9 mouse cellular contexts compared by ENCODE assay signal in genomic region chr13:110643198-110643896, GRCm38 (mm10).
DNase-seq lines count a peak whose midpoint lies in the region; ATAC-seq and TF ChIP-seq lines count a peak whose summit lies in the region.
"Had no signal": no experiment of that assay in that cellular context is flagged by ENCODE, and none has a peak within 500 bp of the region (broad histone marks: within the 10 kb centered on the region; RNA-seq: fewer than 3 reads in every experiment).

No protein-coding gene starts in this region.

- H3K9me3 ChIP-seq in forebrain, postnatal 0 days (ENCODE audit: low read length), result no peaks in the 10 kb centered on the region
- no peaks in the 10 kb centered on the region for H3K9me3 ChIP-seq in intestine, embryonic 15.5 days

- WGBS in forebrain, postnatal 0 days, result 8% methylated on average over 11 of the region's 11 CpGs
- WGBS in intestine, embryonic 15.5 days, result 18% methylated on average over 11 of the region's 11 CpGs

- H3K4me2 ChIP-seq in forebrain, postnatal 0 days (ENCODE audit: low read depth), result peak overlapping the region; percentile 29
- H3K4me2 ChIP-seq in intestine, embryonic 15.5 days (replicated peaks), result peak overlapping the region; percentile 41

- no peak for ATAC-seq in forebrain, postnatal 0 days
- peak; percentile 49 for ATAC-seq in intestine, embryonic 15.5 days
- ATAC-seq in erythroblast, adult 5-6 weeks (replicated peaks; ENCODE audit: low FRiP score, poor library complexity, severe bottlenecking), result no peak

- no peaks in the 10 kb centered on the region for H3K27me3 ChIP-seq in forebrain, postnatal 0 days (ENCODE audit: insufficient read depth, low read length)
- no peaks in the 10 kb centered on the region for H3K27me3 ChIP-seq in intestine, embryonic 15.5 days (replicated peaks)

- no peaks in the 10 kb centered on the region for H3K36me3 ChIP-seq in forebrain, postnatal 0 days (ENCODE audit: insufficient read depth)
- H3K36me3 ChIP-seq in intestine, embryonic 15.5 days, result no peaks in the 10 kb centered on the region
- H3K36me3 ChIP-seq: G1E had no signal

- intact Hi-C loops in left cerebral cortex, adult 2 months (cut with DNase I), result no loop called here

- peak overlapping the region; percentile 76 for H3K27ac ChIP-seq in left cerebral cortex, adult 2 months
- H3K27ac ChIP-seq in forebrain, postnatal 0 days (ENCODE audit: low read depth, low read length), result no peak overlapping the region
- no peak overlapping the region for H3K27ac ChIP-seq in intestine, embryonic 15.5 days

- TF ChIP-seq CTCF in left cerebral cortex, adult 2 months (IDR thresholded peaks at IDR 0.05), result no peak
- no peak for TF ChIP-seq CTCF in forebrain, postnatal 0 days (IDR thresholded peaks at IDR 0.05; ENCODE audit: low read depth)

- H3K9ac ChIP-seq in forebrain, postnatal 0 days, result no peak overlapping the region
- H3K9ac ChIP-seq in intestine, embryonic 15.5 days, result no peak overlapping the region

- DNase-seq in left cerebral cortex, adult 2 months (ENCODE audit: extremely low spot score in 1 of 2, low spot score in 2 of 2), result peak; percentile 5 to 28
- no peak for DNase-seq in left cerebral cortex, adult 11 months (ENCODE audit: low spot score)
- peak; percentile 8 for DNase-seq in adrenal gland, postnatal 25 days
- peak; percentile 52 for DNase-seq in forebrain, postnatal 0 days
- DNase-seq in lung, postnatal 4 days, result peak; percentile 79 to 89
- DNase-seq in right cerebral cortex, postnatal 36 days (ENCODE audit: low spot score in 2 of 2), result no peak

- H3K4me1 ChIP-seq in forebrain, postnatal 0 days (ENCODE audit: insufficient read depth), result 0 out of 2 replicates have a peak, but pooled peaks cover 6% of the 10 kb centered on the region
- H3K4me1 ChIP-seq in intestine, embryonic 15.5 days (replicated peaks), result no peaks in the 10 kb centered on the region

- peak overlapping the region; percentile 27 for H3K4me3 ChIP-seq in left cerebral cortex, adult 2 months
- H3K4me3 ChIP-seq in forebrain, postnatal 0 days (ENCODE audit: low read depth, low read length), result no peak overlapping the region
- no peak overlapping the region for H3K4me3 ChIP-seq in intestine, embryonic 15.5 days (replicated peaks)

Comparison
In these comparisons a context has a peak if more than half of its experiments do, and no peak if none do; other contexts are left out.
1. DNase-seq: peak in left cerebral cortex, adult 2 months (2 of 2), adrenal gland, postnatal 25 days (single experiment), forebrain, postnatal 0 days (single experiment) and lung, postnatal 4 days (2 of 2); none in left cerebral cortex, adult 11 months (single experiment) and right cerebral cortex, postnatal 36 days (0 of 2).